Mouse (Mus musculus) urinary bladder, adult 2 months (tissue): Measurements from ENCODE around the gene 4930518I15Rik. TPM values are rescaled to one million over a fixed set of nuclear protein-coding genes. Genes with fewer than 3 reads are reported as not detected.

Experiments used
- polyA plus RNA-seq: library from polyadenylated mRNA; depleted of rRNA; stranded (reverse); fragments of >200 nt; gene quantifications from 2 replicates; pipeline ENCODE4 v1.2.3, GENCODE M21; 2012; rRNA removed

The 4930518I15Rik gene
- polyA plus RNA-seq, 1 experiment: 3.7 TPM

Other genes with a start within 250 kb of the 4930518I15Rik start
- 67.0 and 95.5 TPM in 2 replicates for gene Dlgap4, start 244.2 kb downstream of the 4930518I15Rik start, polyA plus RNA-seq
- 4,146 and 6,672 TPM in 2 replicates for gene Myl9, start 82.5 kb downstream of the 4930518I15Rik start, polyA plus RNA-seq
- gene Tgif2, start 17.9 kb downstream of the 4930518I15Rik start, polyA plus RNA-seq: 4.6 and 4.8 TPM in 2 replicates
- gene Rab5if, start 5.2 kb upstream of the 4930518I15Rik start, polyA plus RNA-seq: 110 and 134 TPM in 2 replicates
- 0.28 and 0.31 TPM in 2 replicates for gene Sla2, start 29.2 kb upstream of the 4930518I15Rik start, polyA plus RNA-seq
- gene Ndrg3, start 134.1 kb upstream of the 4930518I15Rik start, polyA plus RNA-seq: 37.0 and 42.9 TPM in 2 replicates
- gene Dsn1, start 149.2 kb upstream of the 4930518I15Rik start, polyA plus RNA-seq: 5.7 and 6.6 TPM in 2 replicates
- gene Soga1, start 221.3 kb upstream of the 4930518I15Rik start, polyA plus RNA-seq: 3.0 and 7.1 TPM in 2 replicates
- gene Tldc2, start 229.1 kb upstream of the 4930518I15Rik start, polyA plus RNA-seq: 0.19 TPM in 1 of 2 replicates, not detected in the other